Mouse (Mus musculus): ENCODE measurements at regions not wholly inside any gene's neighbourhood (a gene's known extent, or its start where the extent isn't known, plus 50 kb on each side); places are given as distances from the start of the nearest gene placed in this dataset.

DNA sequence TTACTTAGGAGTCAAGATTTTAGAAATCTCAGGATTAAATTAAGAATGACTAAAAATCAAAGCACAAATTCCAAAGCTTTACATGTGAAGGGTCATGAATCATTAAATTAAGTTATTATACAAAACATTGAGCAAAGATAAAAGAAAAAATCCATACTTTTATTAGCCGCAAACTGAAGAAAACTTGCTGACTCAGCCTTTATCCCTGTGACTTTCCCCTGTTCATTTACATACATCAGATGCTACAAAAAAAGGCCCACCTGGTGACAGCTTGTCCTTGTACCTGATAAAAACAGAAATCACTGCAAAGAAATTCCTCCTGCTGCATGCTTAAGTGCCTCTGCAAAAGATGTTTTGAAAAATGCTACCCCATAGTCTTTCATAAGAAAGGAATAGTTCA lies 2555.9 kb upstream of the Pcdh20 start:
- no peaks in the 10 kb centered on the region for H3K9me3 ChIP-seq (ENCODE audit: low read length)
- 86% methylated on average over 1 of the region's 1 CpGs for whole genome bisulfite sequencing
- TF ChIP-seq CTCF (IDR thresholded peaks at IDR 0.05; ENCODE audit: low read depth), result no peak

GRCm38 (mm10) chr14:91020099-91020498 lies 2548.9 kb upstream of the Pcdh20 start:
- Histone ChIP-seq H3K27me3 (ENCODE audit: insufficient read depth, low read length) (no peaks in the 10 kb centered on the region), H3K9me3 (ENCODE audit: low read length) (no peaks in the 10 kb centered on the region), H3K9ac (no peak overlapping the region), H3K4me2 (ENCODE audit: low read depth) (no peak overlapping the region), H3K36me3 (ENCODE audit: insufficient read depth) (no peaks in the 10 kb centered on the region), H3K27ac (ENCODE audit: low read depth, low read length) (no peak overlapping the region), H3K4me1 (ENCODE audit: insufficient read depth) (no peaks in the 10 kb centered on the region), H3K4me3 (ENCODE audit: low read depth, low read length) (no peak overlapping the region)
- DNase-seq, result no peak
- 75% methylated on average over 1 of the region's 1 CpGs for WGBS
- no peak for TF ChIP-seq CTCF (IDR thresholded peaks at IDR 0.05; ENCODE audit: low read depth)
- ATAC-seq, result no peak

More for the DNA sequence above, 2555.9 kb upstream of the Pcdh20 start:
- no peak overlapping the region for H3K9ac ChIP-seq
- no peaks in the 10 kb centered on the region for H3K4me1 ChIP-seq (ENCODE audit: insufficient read depth)
- no peak overlapping the region for H3K27ac ChIP-seq (ENCODE audit: low read depth, low read length)
- no peak overlapping the region for H3K4me3 ChIP-seq (ENCODE audit: low read depth, low read length)
- H3K27me3 ChIP-seq (ENCODE audit: insufficient read depth, low read length), result no peaks in the 10 kb centered on the region
- no peak overlapping the region for H3K4me2 ChIP-seq (ENCODE audit: low read depth)
- ATAC-seq (no peak), DNase-seq (no peak)
- no peaks in the 10 kb centered on the region for H3K36me3 ChIP-seq (ENCODE audit: insufficient read depth)

GRCm38 (mm10) chr14:91014712-91015111 lies 2543.5 kb upstream of the Pcdh20 start:
- H3K27ac ChIP-seq (ENCODE audit: low read depth, low read length), result no peak overlapping the region
- peak; percentile 57 for TF ChIP-seq CTCF (IDR thresholded peaks at IDR 0.05; ENCODE audit: low read depth)
- no peaks in the 10 kb centered on the region for H3K4me1 ChIP-seq (ENCODE audit: insufficient read depth)
- no peak overlapping the region for H3K4me3 ChIP-seq (ENCODE audit: low read depth, low read length)
- DNase-seq, result peak; percentile 22
- no peak overlapping the region for H3K4me2 ChIP-seq (ENCODE audit: low read depth)
- no peaks in the 10 kb centered on the region for H3K27me3 ChIP-seq (ENCODE audit: insufficient read depth, low read length)
- ATAC-seq, result no peak; the same call in 1 of the 2 replicates
- no peak overlapping the region for H3K9ac ChIP-seq
- no peaks in the 10 kb centered on the region for H3K9me3 ChIP-seq (ENCODE audit: low read length)
- H3K36me3 ChIP-seq (ENCODE audit: insufficient read depth), result no peaks in the 10 kb centered on the region
- 43% methylated on average over 1 of the region's 1 CpGs for WGBS
